Mouse (Mus musculus) ZHBTc4 (cell line): ENCODE results near the gene Gm29609.
A peak's percentile ranks its signal among the peaks of the same experiment; 100 is the strongest.
"Not testable (repeated sequence)": the region's sequence is repeated elsewhere in the genome, so short reads cannot be mapped to it uniquely, and the experiment has no call there.

Source experiments
- DNase-seq: peaks from one replicate; pipeline ENCODE4 v3.0.0-alpha.2; 2011; ENCODE audit warnings: low read depth, low spot score

Gm29609 gene

GRCm38 (mm10) chr5:31179766-31180630, at the start of gene Gm29609, which contains the start of gene Gtf3c2:
Gene Gm29609, minus strand, starts transcription at chr5:31179911.
Gene Gtf3c2, minus strand, starts transcription at chr5:31180144.
- peak; percentile 99 for DNase-seq

DNA sequence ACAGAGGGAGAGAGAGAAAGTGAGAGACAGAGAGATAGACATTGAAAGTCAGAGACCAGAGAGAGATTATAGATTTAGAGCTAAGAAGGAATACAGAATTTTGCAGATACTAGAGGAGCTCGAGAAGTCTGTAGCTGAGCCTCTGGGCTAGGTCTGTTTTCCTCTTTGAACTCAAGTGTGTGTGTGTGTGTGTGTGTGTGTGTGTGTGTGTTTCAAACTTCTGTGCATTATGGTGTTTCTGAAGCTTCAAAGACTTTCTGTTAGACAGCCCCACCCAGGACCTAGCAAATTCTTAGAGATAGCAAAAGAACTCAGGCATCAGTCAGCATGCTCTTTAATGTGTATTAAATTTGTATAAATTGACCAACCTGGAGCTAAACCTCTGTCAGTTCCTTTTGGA, 46.9 kb upstream of the Gm29609 start:
- no peak for DNase-seq

GRCm38 (mm10) chr5:31222696-31223095, 43.0 kb upstream of the Gm29609 start:
- no peak for DNase-seq

GRCm38 (mm10) chr5:31221304-31221945, 41.7 kb upstream of the Gm29609 start:
- DNase-seq: peak; percentile 78

DNA sequence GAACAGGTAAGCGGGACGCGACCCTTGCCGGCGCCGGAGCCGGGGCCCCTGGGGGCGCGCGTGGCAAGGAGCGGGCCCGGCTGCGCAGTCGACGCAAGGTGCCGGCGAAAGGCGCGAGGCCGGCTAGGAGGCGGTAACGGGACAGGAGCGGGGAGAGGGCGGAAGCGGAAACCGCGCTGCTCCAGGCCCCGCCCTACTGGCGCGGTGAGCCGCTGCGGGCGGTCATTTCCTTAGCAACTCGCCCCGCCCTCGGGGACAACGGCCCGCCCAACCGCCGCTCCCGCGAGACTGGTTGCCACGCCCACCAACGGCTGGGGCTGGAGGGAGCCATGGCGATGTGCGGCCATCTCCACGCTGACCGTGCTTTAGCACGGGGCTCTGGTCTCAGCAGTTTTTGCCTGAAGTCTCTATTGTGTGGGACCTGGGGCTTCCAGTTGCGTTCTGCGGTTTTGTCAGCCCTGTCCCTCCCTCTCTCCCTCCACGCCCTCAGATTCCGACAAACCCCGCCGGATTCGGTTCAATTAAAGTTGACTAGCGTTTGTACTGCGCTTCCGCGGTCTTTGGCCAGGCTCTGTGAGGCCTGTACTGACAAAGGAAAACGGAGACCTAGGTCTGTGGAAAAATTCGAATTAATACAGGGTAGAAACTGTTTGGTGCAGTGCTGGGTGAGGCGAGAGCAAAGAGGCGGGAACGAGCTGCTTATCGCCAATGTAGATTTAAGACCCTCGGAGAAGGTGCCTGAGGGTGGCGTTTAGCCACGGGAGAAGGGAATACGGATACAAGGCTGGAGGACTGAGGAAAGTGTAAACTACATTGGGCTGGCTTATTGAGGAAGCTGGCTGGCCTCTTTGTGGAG, 41.0 kb upstream of the Gm29609 start, which contains the start of gene Ppm1g:
Gene Ppm1g, minus strand, starts transcription at position 240 of the 856 bp plus-strand sequence.
- peak; percentile 98 for DNase-seq

DNA sequence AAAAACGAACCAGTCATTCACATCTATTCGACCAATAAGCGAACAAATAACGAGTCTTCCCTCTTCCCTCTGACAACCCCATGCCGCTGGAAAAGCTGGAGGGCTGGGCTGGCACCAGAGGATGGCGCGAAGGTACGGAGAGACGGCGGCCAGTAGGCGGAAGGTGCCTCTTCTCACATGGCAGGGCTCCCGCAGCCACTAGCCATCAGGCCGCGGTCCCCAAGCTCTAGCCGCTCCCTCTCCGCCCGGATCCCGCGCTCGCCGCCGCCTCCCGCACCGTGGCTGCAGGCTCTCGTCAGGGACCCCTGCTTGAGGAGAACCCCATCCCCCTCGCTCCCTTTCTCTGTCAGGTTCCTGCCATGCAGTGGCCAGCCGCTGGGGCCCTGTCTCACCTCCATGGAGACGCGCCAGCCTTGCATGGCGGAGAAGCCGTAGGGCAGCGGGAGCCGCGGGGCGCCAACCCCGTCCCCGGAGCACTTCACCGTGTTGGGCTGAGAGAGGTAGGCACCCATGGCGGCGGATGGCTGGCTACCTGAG, 40.3 kb upstream of the Gm29609 start:
- DNase-seq: peak; percentile 82

- no peak for DNase-seq
Observed at GRCm38 (mm10) chr5:31219474-31219873, 39.8 kb upstream of the Gm29609 start.

DNA sequence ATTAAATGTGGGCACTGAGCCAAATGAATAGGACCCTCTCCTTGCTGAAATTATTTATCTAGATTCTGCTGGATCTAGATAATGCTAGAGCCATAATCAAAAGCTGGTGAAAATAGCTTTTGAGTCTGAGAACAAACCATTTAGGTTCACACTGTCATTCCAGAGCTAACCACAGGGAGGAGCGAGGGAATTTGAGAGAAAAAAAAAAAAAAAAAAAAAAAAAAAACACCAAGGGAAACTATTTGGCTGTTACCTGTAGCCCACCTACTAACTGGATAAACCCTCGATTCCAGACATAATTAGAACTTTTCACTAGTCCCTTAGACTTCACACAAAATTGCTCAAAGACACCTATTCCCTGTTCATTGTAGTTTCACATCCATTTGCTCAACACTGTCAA, 39.4 kb upstream of the Gm29609 start:
- peak; percentile 67 for DNase-seq

DNA sequence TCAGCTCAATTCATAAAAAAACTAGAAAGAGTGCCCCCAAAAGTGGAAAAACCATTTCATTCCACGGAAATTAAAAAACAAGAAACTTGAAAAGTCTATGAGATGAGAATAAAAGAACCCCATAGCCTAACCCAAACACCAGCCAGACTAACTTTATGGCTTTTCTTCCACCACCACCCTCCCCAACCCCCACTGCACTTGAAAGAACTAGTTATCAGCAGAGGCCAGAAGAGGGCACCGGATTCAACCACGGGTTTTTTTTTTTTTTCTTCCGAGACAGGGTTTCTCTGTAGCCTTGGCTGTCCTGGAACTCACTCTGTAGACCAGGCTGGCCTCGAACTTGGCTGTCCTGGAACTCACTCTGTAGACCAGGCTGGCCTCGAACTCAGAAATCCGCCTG, 38.6 kb upstream of the Gm29609 start:
- peak; percentile 40 for DNase-seq

DNA sequence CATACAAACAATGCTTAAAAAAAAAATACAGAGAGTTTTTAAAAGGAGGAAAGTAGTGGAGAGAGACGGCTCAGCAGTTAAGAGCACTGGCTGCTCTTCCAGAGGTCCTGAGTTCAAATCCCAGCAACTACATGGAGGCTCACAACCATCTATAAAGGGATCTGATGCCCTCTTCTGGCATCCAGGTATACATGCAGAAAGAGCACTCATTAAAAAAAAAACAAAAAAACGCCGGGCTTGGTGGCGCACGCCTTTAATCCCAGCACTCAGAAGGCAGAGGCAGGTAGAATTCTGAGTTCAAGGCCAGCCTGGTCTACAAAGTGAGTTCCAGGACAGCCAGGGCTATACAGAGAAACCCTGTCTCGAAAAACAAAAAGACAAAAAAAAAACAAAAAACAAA, 36.8 kb upstream of the Gm29609 start:
- DNase-seq: not testable (repeated sequence)

- DNase-seq: no peak
Observed at GRCm38 (mm10) chr5:31204421-31204820, 24.7 kb upstream of the Gm29609 start.

GRCm38 (mm10) chr5:31203866-31204265, 24.2 kb upstream of the Gm29609 start:
- DNase-seq: no peak

GRCm38 (mm10) chr5:31202933-31203332, 23.2 kb upstream of the Gm29609 start:
- DNase-seq: no peak

GRCm38 (mm10) chr5:31201742-31202590, 22.3 kb upstream of the Gm29609 start, which contains the start of gene Zfp513:
Gene Zfp513, minus strand, starts transcription at chr5:31202303.
- DNase-seq: peak; percentile 99

GRCm38 (mm10) chr5:31201042-31201741, 21.5 kb upstream of the Gm29609 start:
- no peak for DNase-seq

- DNase-seq: peak; percentile 17
Observed at GRCm38 (mm10) chr5:31200327-31200768, 20.6 kb upstream of the Gm29609 start.

GRCm38 (mm10) chr5:31199893-31200292, 20.2 kb upstream of the Gm29609 start:
- peak; percentile 18 for DNase-seq

- DNase-seq: peak; percentile 9
Observed at GRCm38 (mm10) chr5:31199321-31199892, 19.7 kb upstream of the Gm29609 start.

DNA sequence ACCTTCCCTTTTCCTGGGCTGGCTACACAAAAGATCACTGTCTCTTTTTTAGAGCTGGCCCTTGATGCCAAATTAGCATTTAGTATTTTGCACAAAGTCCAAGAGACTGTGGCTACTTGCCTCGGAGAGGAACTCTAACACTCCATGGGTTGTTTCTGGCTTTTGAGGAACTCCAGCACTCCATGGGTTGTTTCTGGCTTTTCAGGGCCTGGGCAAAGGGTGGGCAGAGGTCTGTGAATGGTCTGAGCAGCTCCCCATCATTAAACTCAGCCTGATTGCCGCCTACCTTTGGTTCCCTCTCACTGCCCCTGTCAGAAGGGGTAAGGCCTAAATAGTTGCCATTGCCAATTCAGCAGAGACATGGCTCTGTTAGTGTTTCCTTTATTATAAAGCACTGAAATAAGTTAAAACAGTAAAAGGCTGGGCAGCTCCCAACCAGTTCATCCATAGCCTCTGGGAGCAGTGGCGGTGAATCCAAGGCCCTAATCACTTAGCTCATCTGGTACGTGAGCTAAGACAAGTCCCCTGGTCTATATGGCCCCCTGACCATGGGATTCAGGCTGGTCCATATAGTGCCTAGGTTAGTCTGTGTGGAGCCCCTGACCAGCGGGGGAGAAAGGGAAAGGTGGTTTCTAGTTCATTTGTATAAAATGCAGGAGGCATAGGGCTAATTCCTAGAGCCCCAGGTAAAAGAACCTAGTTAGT, 19.1 kb upstream of the Gm29609 start:
- DNase-seq: no peak
